Mouse (Mus musculus): ENCODE measurements around the gene Gdpd5.

GRCm38 (mm10) chr7:99430246-99430645 lies 49.0 kb downstream of the Gdpd5 start:
- no peak for TF ChIP-seq POLR2A (IDR thresholded peaks at IDR 0.05; ENCODE audit: low read depth, low read length)
- TF ChIP-seq CTCF (IDR thresholded peaks at IDR 0.05; ENCODE audit: extremely low read depth, insufficient read length, insufficient replicate concordance, low read depth, low read length): no peak
